Mouse (Mus musculus) urinary bladder, postnatal 14 days (tissue): ENCODE data around the gene Dennd6b.

Source experiments
- DNase-seq: peaks from one replicate; pipeline ENCODE4 v3.0.0; 2021; ENCODE audit warnings: low spot score

Gene Dennd6b

DNA sequence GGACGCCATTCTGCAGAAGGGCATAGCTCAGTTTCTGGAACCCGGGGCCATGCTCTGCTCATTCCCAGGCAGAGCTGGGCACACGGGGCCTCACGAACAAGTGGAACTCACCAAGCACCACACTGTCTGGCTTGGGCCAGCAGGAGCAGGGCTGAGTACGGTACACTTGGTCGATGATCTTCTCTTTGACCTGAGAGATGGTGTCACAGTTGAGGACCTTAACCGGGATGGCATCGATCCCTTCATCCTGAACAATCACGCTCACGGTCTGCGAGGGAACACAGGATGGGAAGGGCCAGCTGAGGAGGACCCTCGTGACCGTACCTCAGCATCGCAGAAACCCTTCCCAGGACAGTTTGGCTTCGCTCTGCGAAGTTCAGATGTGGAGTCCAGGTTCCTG, 37.8 kb downstream of the Dennd6b start:
- no peak for DNase-seq

DNA sequence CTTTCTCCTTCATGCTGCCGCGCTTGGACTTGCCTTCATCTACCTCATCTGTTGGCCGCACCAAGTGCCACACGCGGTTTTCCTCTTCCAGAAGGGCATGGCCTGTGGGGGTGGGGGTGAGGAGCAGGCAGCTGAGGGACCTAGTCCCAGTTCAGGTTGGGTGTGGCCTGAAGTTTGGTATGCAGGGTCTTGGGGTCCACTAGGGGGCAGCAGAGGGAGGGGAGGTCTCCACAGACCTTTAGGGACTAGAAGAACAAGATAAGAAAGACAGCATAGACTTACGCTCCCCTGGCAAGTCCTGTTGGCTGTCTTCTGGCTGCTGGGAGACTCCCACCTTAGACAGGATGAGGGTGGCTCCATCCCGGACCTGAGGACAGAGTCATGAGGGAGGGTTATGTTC, 38.3 kb downstream of the Dennd6b start:
- DNase-seq: peak; percentile 68

DNA sequence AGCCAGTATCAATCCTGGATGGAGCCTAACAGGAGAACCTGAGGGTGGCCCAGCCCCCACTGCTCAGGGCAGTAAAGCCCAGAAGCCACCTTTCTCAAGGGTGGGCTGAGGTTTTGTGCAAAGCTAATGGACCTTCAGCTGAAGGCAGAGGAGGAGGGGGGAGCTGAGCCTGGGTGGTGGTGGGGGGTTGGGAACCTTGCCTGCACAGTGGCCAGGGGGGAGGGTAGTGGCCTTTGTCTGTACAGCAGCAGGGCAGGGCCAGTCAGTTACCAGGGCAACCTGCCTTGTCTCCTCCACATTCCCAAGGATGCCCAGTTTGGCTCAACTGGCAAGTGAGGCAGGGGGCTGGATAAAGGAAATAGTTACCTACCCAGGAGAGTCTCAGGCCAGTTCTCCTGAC, 44.0 kb downstream of the Dennd6b start:
- no peak for DNase-seq

DNA sequence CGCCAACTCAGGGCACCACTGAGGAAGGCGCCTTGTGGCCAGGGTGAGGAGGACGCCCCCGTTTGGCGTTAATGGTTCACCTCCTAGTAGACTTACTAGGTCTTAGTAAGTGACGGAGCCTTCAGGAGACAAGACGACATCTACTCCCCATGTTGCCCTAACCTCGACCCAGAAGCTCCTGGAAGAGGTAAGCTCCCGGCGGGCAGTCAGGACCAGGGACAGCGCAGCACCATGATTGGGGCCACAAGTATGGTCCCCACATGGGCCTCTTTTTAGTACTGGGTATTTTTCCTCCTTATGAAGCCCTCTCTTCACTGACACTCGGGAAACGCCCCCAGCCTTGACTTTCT, 46.3 kb downstream of the Dennd6b start:
- DNase-seq: no peak

DNA sequence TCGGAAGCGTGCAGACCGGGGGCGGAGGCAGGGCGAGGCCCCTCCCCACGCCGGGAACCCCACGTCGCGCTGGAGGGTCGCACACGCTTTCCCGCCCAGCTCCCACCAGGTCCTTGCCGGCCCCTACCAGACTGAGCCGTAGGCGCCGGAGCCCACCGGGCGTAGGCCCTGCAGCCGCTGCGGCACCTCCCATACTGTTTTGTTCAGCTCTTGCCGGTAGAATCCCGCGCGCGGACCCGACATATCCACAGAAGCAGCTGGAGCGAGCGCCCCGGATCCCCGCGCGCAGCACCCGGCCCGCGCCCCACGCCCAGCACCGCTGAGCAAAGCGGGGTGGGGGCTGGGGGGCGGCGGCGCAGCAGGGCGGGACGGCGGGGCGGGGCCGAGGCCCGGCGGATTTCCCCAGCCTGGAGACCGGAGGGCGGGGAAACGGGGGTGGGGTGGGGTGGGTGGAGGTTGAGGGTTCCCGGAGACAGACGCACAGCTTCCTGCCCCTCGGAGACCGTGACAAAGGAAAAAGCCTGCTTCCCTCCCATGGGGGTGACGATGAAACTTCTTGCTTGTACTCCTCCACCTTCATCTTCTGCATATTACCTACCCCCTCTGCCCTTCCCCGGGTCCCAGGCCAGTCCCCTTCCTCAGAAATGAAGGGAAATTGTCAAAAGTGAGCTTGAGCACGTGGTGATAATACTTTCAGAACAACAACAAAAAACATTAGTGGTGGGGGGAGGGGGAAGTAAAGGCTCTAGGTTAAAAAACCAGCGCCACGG, 46.8 kb downstream of the Dennd6b start, which contains the start of gene Mapk11:
Mapk11 (minus strand) TSS at position 358 of the 770 bp plus-strand sequence.
- no peak for DNase-seq

DNA sequence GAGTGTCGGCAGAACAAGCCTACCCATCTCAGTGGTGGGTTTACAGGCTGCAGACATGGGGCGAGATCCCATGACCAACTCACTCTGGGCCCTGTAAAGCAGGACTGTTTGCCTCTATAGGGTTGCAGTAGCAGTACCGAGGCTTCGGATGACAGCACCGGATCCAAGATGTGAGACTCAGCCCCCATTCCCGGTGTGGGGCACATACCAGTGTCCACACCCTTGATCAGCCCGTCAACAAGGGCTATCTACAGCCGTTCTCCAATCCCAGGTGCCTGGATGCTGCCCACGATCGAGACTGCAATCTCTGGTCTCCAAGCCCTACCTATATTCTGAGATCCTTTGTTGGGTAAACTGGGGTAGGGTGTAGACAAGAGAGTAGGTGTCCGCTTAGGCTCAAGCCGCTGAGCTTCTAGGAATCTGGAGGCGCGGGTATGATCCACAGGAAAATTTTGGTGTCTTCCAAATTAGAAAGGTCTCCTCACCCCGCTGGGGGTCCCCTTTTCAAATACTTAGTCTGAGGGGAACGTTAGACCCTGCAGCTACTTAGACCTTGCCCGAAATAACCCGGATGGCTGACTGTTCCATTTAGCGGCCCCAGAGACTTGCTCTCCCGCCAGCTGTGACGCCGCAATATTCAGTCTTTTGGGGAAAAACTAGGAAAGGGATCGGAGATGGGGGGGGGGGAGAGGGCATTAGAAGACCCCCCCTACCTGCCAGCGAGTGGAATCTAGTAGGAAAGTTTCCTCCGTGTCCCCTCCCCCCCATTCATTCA, 47.6 kb downstream of the Dennd6b start:
- no peak for DNase-seq

DNA sequence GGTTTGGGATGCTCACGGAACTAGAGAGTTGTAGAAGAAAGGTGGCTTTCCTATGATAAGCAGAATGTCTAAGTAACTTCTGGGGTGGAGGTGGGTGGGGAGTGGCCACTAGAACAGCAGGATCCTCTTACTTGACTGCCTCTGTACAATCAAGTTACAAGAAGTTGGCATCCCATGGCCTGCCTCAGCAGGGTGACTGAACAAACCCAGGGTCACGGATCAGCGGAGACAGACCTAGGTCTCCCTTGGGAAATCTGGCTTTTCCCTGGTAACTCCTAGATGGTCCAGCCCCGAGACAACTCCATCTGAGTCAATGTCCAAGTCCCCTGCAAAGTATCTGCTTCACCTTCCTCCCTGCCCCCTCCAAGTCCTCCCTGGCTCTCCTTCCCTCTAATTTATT, 48.4 kb downstream of the Dennd6b start:
- no peak for DNase-seq

DNA sequence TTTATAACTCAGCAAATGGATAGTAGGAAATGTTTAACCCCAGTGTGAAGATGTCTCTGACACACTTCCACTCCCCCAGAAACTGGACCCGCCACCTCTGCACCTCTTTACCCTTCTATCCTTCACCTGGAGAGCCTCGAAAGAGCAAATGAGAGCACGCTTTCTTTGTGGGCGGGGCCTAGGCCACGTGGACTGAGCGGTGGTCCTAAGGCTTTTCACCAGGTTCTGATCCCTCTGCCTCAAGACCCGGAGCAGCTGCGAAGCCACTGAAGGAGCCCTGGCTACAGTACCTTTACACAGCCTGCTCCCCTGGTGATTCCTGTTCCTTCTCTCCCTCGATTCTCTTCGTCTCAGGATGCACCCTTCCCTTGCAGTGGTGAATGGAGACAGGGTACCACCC, 48.8 kb downstream of the Dennd6b start:
- no peak for DNase-seq

DNA sequence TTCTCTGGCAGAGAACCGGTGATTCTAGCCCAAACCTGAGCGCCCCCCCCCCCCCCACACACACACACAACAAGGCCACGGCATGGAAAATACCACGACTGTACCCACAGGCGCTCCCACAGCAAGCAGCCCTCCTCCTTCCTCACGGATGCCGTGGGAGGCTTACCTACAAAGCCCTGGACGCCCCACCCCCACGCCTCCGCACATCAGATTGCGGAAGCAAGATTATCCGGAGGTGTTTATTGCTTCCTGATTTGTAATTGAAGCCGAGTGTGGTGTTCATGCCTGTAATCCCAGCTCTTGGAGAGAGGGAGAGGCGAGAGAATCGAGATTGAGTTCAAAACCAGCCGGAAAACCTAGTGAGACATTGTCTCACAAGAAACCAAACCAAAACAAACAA, 49.3 kb downstream of the Dennd6b start:
- peak; percentile 56 for DNase-seq

DNA sequence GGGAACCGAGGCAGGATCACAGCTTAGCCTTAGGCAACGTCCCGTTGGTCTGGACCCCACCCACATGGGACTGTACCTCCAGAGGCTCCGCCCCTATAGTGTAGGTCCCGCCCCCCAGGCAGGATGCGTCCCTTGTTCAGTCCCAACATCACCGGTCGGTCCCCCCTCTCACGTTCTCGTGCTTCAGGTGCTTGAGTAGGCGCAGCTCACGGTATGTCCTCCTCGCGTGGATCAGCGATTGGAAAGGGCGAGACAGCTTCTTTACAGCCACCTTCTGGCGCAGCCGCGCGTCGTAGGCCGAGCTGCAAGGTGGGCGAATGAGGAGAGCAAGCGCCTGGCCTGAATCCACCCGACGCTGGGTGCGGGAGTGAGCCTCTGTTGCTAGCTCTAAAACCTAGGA, 49.8 kb downstream of the Dennd6b start:
- DNase-seq: peak; percentile 74

DNA sequence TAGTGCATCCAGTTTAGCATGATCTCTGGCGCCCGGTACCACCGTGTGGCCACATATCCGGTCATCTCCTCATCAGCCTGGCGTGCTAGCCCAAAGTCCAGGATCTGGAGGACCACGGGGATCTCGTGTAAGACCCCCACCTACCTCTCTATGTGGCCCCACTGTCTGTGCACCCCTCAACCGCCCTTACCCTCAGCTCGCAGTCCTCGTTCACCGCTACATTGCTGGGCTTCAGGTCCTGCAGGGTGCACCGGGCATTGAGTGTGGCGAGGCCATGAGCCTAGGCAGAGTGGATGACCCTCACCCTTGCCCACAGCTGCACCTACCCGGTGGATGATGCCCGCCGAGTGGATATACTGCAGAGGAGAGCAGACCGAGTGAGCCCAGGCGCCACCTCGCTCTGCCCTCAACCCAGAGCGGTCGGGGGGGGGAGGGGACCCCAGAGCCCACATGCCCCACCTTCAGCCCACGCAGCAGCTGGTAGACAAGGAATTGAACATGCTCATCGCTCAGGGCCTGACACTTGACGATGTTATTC, 50.4 kb downstream of the Dennd6b start:
- no peak for DNase-seq

DNA sequence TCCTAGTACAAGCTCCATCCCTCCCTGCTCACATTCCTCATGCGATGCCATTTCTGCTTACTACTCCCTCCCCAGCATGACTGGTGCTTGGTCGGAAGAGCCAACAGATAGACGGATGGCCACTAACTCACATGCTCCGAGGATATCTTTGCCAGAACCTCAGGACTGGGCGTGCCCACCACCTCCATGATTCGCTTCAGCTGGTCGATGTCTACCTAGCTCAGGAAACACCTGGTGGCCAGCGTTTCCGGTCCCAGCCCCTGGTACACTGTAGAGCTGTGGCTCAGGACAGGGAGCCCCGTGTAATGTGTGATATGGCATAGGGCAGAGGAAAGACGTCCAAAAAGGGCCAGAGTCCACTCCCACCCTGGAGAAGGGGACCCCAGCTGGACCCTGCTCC, 51.3 kb downstream of the Dennd6b start:
- DNase-seq: no peak

DNA sequence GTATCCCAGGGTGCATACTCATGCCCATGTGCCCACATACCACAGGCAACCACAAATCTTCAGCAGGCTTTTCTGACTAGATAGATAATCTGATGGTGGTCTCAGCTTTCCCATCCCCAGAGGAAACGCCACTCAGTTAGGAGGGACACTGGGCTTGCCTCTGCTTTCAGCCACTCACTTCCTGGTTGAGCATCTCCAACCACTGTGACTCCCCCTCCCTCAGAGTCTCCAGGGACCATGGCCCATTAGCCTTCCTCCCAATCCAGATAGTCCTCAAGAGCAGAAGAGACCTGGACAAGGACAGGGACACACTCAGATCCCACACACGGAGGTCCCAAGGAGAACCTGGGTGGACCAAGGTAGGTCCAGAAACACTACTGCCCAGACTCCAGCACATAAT, 53.2 kb downstream of the Dennd6b start:
- no peak for DNase-seq

DNA sequence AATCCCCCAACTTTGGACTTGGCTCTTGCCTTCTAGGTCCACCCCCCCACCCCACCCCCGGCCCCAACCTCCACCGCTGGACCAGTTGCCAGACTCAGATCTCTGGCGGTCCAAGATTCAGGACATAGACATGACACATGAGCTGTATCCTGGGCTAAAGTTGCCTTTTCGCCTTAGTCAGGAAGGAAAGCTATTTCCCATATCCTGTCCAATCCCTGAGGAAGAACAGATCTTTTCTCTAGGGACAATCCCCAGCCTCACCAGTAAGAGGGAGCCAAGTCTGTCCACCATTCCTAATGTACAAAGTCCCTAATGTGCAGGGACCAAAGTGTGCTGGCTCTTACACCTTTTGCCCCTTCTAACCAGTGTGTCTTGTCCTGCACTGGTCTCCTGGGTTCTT, 54.4 kb downstream of the Dennd6b start:
- DNase-seq: no peak

DNA sequence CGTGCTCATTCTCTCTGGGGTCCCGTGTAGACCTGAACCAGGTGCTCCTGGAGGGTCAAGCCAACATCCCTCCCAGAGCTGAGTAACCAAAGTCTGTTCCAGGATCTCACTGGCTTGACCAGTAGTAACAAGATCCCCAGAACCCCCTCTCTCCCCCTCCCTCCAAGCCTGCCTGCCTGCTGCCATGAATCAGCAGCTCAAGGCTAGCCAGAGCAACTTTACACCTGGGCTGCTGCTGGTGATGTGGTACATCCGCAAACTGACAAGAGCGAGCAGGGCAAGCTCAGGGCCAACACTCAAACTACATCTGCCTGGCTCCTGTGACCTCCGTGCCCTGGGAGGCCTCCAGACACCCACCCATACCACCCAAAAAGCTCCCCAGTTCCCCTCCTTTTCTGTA, 54.9 kb downstream of the Dennd6b start:
- DNase-seq: no peak

DNA sequence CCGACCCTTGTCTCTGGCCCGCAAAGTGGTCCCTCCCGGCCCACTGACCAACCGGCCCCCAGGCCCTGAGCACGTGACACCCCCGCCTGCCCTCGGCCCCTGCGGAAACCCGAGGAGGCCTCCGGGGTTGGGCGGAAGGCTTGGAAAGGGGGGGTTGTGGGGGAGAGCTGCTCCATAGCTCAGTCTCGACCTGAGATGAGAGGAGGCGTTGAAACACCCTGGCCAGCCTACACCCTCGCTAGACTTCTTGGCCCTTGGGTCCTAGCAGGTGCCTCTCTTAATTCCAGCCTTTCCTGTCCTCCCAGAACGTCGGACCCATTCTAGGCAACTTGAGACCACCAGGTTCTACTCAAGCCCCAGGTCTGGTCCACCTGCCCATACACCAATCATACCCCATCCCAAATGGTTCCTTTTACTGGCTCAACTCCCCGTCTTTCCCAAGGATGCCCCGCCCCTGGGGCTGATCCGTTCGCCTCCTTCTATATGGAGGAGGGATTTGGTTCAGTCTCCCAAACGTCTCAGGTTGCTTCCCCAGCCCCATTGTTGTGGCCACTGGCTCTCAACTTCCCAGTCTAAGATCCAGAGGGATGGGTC, 55.5 kb downstream of the Dennd6b start, which contains the start of gene Mapk12:
Mapk12 (minus strand) TSS at position 45 of the 594 bp plus-strand sequence.
- DNase-seq: peak; percentile 58

DNA sequence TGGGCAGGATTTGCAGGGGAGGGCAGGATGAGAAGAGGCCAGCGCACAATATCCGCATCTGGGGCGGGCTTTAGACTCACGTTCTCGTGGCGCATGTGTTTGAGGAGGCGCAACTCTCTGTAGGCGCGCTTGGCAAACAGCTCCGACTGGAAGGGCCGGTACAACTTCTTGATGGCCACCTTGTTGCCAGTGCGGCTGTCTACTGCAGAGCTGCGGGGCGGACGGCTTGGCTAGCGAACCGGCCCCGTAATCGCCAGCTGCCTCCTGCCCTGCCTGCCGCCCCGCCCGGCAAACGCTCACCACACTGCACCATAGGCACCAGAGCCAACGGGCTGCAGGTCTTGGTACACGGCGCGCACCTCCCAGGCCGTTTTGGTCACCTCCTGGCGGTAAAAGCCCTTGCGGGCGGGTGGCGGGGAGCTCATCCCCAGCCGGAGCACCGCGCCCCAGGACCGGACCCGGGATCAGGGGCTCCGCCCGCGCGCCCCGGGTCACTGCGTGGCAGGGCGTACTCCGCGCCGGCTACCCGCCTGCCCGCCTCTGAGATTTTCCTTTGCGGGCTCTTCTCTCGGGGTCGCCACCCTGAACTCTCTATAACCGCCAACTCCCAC, 56.1 kb downstream of the Dennd6b start:
- peak; percentile 82 for DNase-seq

DNA sequence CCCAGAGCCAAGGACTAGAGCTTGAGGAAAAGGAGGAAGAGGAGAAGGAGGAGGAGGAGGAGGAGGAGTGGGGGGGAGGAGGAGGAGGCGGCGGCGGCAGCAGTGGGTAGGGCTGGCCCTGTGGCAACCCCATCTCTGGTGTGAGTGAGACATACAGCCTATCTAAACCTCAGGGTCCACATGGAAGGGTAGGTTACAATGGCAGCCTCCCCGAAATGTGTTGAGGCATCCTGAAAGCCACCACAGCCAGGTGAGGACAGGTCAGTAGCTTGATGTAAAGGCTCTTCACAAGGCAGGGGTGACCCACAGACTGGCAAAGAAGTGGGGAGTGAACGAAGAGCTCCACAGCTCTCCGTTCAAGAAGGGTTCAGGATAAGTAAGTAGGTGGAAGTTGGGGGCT, 57.8 kb downstream of the Dennd6b start:
- DNase-seq: no peak

DNA sequence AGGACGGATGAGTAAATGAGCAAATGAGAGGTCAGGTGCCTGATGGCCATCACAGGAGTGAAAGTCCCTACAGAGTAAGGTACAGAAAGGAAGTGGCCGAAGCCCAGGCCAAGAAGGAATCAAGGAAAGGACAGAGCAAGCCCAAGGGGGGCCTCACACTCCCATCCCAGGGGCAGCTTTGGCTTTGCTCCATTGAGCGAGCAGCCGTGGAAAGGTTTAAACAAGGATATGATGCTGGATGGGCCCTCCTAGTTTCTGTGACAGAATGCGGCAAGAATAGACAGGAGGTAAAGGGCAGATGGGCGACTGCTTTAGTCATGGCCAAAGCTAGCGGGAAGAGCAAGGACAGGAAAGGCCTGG, 58.3 kb downstream of the Dennd6b start:
- no peak for DNase-seq

DNA sequence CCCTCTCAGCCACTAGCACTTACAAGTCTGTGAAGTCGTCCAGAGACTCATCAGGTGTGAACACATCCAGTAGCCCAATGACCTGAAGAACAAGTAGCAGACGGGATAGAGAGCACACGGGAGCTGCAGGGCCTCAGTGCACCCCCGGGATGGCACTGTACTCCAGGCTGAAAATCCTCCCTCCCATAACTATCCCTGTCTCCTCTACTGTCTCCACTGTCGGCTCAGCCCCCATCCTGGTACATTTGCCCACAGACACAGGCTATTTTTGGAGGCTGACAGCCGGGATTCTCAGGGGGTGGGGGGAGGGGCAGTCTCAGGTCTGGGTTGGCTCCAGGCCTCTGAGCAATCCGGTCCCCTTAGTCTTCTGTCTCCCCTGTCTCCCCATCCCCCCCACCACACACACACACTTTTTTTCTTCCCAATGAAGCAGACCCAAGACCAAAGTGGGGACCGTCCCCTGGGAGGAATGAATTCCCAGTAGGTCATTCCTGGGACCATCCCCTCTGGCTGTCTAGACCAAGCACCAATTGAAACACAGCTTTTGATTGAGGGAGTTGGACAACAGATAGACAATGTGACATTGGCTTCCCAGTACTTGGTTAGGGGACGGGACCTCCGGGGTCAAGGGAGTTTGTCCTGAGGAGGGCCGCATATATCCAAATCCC, 58.8 kb downstream of the Dennd6b start:
- no peak for DNase-seq

DNA sequence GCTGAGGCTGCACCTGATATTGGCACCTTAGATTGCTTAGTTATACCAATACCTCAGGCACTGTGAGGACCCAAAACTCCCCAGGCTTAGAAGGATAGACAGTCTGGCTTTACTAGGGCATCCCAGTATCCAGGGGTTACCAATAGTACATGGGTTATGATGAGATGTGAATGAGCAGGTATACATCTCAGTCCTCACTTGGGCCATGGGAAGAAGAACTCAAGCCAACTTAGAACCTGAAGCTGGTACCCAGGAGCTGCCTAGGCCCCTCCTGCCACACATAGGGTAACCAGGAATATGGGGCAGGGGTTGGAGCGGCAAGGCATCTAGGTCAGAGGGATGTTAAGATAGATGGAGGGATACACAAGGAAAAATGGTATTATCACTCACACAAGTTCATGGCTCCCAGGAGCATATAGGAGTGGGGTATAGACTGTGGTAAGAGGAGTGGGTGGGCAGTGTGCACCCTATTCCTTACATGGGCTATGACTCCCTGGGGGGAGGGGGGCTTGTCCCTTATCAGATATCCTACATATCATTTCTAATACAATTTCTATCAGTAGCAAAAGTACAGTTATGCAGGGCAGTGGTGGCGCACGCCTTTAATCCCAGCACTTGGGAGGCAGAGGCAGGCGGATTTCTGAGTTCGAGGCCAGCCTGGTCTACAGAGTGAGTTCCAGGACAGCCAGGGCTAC, 59.7 kb downstream of the Dennd6b start:
- no peak for DNase-seq
